In genomic region chr4:12620059-12620755, GRCm38 (mm10) we compare ENCODE assay signal across 18 mouse cellular contexts.
DNase-seq lines count a peak whose midpoint lies in the region; ATAC-seq lines count a peak whose summit lies in the region.
"Had no signal": no experiment of that assay in that cellular context is flagged by ENCODE, and none has a peak within 500 bp of the region (broad histone marks: within the 10 kb centered on the region; RNA-seq: fewer than 3 reads in every experiment).

No protein-coding gene starts in this region.

- no peak overlapping the region for H3K9ac ChIP-seq in liver, embryonic 12.5 days
- no peak overlapping the region for H3K9ac ChIP-seq in forebrain, embryonic 15.5 days (replicated peaks)
- H3K9ac ChIP-seq in hindbrain, embryonic 16.5 days (ENCODE audit: low read depth, low read length), result no peak overlapping the region
- H3K9ac ChIP-seq in midbrain, embryonic 16.5 days (ENCODE audit: low read depth, low read length), result no peak overlapping the region
- H3K9ac ChIP-seq: liver, embryonic 15.5 days had no signal

- H3K4me2 ChIP-seq in liver, embryonic 12.5 days, result no peak overlapping the region
- no peak overlapping the region for H3K4me2 ChIP-seq in forebrain, embryonic 15.5 days (replicated peaks)
- no peak overlapping the region for H3K4me2 ChIP-seq in hindbrain, embryonic 16.5 days (ENCODE audit: low read length)
- H3K4me2 ChIP-seq in midbrain, embryonic 16.5 days (ENCODE audit: low read length), result no peak overlapping the region
- H3K4me2 ChIP-seq: liver, embryonic 15.5 days had no signal

- peak; percentile 40; the same call in 1 of the 2 replicates for ATAC-seq in liver, embryonic 12.5 days
- peak; percentile 93 for ATAC-seq in forebrain, embryonic 15.5 days (replicated peaks)
- ATAC-seq in hindbrain, embryonic 16.5 days, result 0 out of 2 replicates have a peak, but pooled peaks have one; percentile 34
- ATAC-seq in midbrain, embryonic 16.5 days, result peak; percentile 90
- ATAC-seq: intestine, postnatal 0 days had no signal

- no peaks in the 10 kb centered on the region for H3K36me3 ChIP-seq in liver, embryonic 12.5 days
- no peaks in the 10 kb centered on the region for H3K36me3 ChIP-seq in forebrain, embryonic 15.5 days
- no peaks in the 10 kb centered on the region for H3K36me3 ChIP-seq in hindbrain, embryonic 16.5 days (ENCODE audit: control insufficient read depth, insufficient read depth, low read length)
- no peaks in the 10 kb centered on the region for H3K36me3 ChIP-seq in midbrain, embryonic 16.5 days (ENCODE audit: control insufficient read depth, insufficient read depth, low read length)
- H3K36me3 ChIP-seq: liver, embryonic 15.5 days had no signal

- H3K27me3 ChIP-seq in liver, embryonic 12.5 days (replicated peaks), result no peaks in the 10 kb centered on the region
- no peaks in the 10 kb centered on the region; the same call in 1 of the 2 replicates for H3K27me3 ChIP-seq in forebrain, embryonic 15.5 days
- no peaks in the 10 kb centered on the region for H3K27me3 ChIP-seq in hindbrain, embryonic 16.5 days (replicated peaks; ENCODE audit: control insufficient read depth, insufficient read depth, low read length)
- no peaks in the 10 kb centered on the region for H3K27me3 ChIP-seq in midbrain, embryonic 16.5 days (ENCODE audit: control insufficient read depth, insufficient read depth, low read depth, low read length)
- H3K27me3 ChIP-seq: liver, embryonic 15.5 days had no signal

- no peak for DNase-seq in liver
- no peak for DNase-seq in left cerebral cortex, postnatal 25 days (ENCODE audit: low spot score in 2 of 2)
- no peak for DNase-seq in right cerebral cortex, postnatal 4 days
- DNase-seq: adrenal gland, postnatal 25 days; cerebellum, adult 2 months; gastrocnemius, postnatal 10 days; heart, adult 18-20 months; heart, postnatal 4 days; lung, postnatal 14 days; right cerebral cortex, postnatal 25 days; thymus, postnatal 4 days had no signal

- intact Hi-C loops in left cerebral cortex, postnatal 25 days (cut with DNase I), result no loop called here

- H3K4me3 ChIP-seq in liver, embryonic 12.5 days, result no peak overlapping the region
- no peak overlapping the region for H3K4me3 ChIP-seq in forebrain, embryonic 15.5 days
- no peak overlapping the region for H3K4me3 ChIP-seq in hindbrain, embryonic 16.5 days (ENCODE audit: low read length)
- H3K4me3 ChIP-seq in midbrain, embryonic 16.5 days (ENCODE audit: low read depth, low read length), result no peak overlapping the region
- H3K4me3 ChIP-seq: liver, embryonic 15.5 days had no signal

- 33% methylated on average over 4 of the region's 4 CpGs for WGBS in liver, embryonic 12.5 days (ENCODE audit: insufficient replicate concordance)
- WGBS in forebrain, embryonic 15.5 days, result 17% methylated on average over 4 of the region's 4 CpGs
- 18% methylated on average over 4 of the region's 4 CpGs for WGBS in hindbrain, embryonic 16.5 days
- WGBS in midbrain, embryonic 16.5 days, result 12% methylated on average over 4 of the region's 4 CpGs

- no peaks in the 10 kb centered on the region for H3K9me3 ChIP-seq in liver, embryonic 12.5 days (replicated peaks)
- H3K9me3 ChIP-seq in forebrain, embryonic 15.5 days, result no peaks in the 10 kb centered on the region
- H3K9me3 ChIP-seq in hindbrain, embryonic 16.5 days (ENCODE audit: control insufficient read depth, low read length), result no peaks in the 10 kb centered on the region
- H3K9me3 ChIP-seq in midbrain, embryonic 16.5 days (replicated peaks; ENCODE audit: control insufficient read depth, low read length, poor library complexity, severe bottlenecking), result no peaks in the 10 kb centered on the region
- H3K9me3 ChIP-seq: liver, embryonic 15.5 days had no signal

- no peak overlapping the region for H3K27ac ChIP-seq in liver, embryonic 12.5 days
- peak overlapping the region; percentile 72 for H3K27ac ChIP-seq in forebrain, embryonic 15.5 days (replicated peaks)
- no peak overlapping the region for H3K27ac ChIP-seq in hindbrain, embryonic 16.5 days (ENCODE audit: low read depth, low read length)
- H3K27ac ChIP-seq in midbrain, embryonic 16.5 days (ENCODE audit: low read length), result no peak overlapping the region
- H3K27ac ChIP-seq: kidney, postnatal 0 days; liver, embryonic 15.5 days had no signal

- 0 out of 2 replicates have a peak, but pooled peaks cover 3% of the 10 kb centered on the region for H3K4me1 ChIP-seq in liver, embryonic 12.5 days
- peaks cover 15% of the 10 kb centered on the region for H3K4me1 ChIP-seq in forebrain, embryonic 15.5 days
- no peaks in the 10 kb centered on the region for H3K4me1 ChIP-seq in hindbrain, embryonic 16.5 days (ENCODE audit: control insufficient read depth, insufficient read depth, low read depth, low read length)
- peaks cover 8% of the 10 kb centered on the region; the same call in 1 of the 2 replicates for H3K4me1 ChIP-seq in midbrain, embryonic 16.5 days (ENCODE audit: control insufficient read depth, insufficient read depth, low read length)
- H3K4me1 ChIP-seq: liver, embryonic 15.5 days had no signal

Comparison
In these comparisons a context has a peak if more than half of its experiments do, and no peak if none do; other contexts are left out.
1. ATAC-seq: peak in every context shown above with its lines; median percentile 93 in forebrain, embryonic 15.5 days; 90 in midbrain, embryonic 16.5 days; 40 in liver, embryonic 12.5 days; 34 in hindbrain, embryonic 16.5 days.